Mouse (Mus musculus) activated CD4-positive, CD25-positive, alpha-beta regulatory T cell, adult 4 months (primary cell): Measurements from ENCODE around the gene Clcn3. TPM values are rescaled to one million over a fixed set of nuclear protein-coding genes. Genes with fewer than 3 reads are reported as not detected.
A peak's percentile ranks its signal among the peaks of the same experiment; 100 is the strongest.
"Not testable (repeated sequence)": the region's sequence is repeated elsewhere in the genome, so short reads cannot be mapped to it uniquely, and the experiment has no call there.

Experiments used
- ATAC-seq: one replicate; pipeline ENCODE4 v1.8.0; 2017
- polyA plus RNA-seq, 2 experiments: library from polyadenylated mRNA; unstranded; fragments of 100-300 nt; shearing (Covaris generic); gene quantifications; one replicate each; pipeline ENCODE4 v1.2.1; 2017

The Clcn3 gene
- 10 to 100 TPM; 19.1 to 22.9 TPM for polyA plus RNA-seq

GRCm38 (mm10) chr8:60982701-60983687 is at the start of gene Clcn3:
Gene Clcn3, minus strand, starts transcription at chr8:60983300.
- ATAC-seq, result peak; percentile 93

GRCm38 (mm10) chr8:60996468-60996867 is 13.4 kb upstream of the Clcn3 start:
- ATAC-seq, result no peak

GRCm38 (mm10) chr8:60993639-60993986 is 10.5 kb upstream of the Clcn3 start:
- peak; percentile 21 for ATAC-seq

- ATAC-seq, result peak; percentile 91
Observed at GRCm38 (mm10) chr8:60992910-60993638, 10.0 kb upstream of the Clcn3 start, which contains the start of gene Nek1. Gene Nek1, plus strand, starts transcription at chr8:60993195.

- peak; percentile 34 for ATAC-seq
Observed at GRCm38 (mm10) chr8:60992561-60992909, 9.4 kb upstream of the Clcn3 start.

GRCm38 (mm10) chr8:60984260-60985010 is 1.3 kb upstream of the Clcn3 start:
- not testable (repeated sequence) for ATAC-seq

GRCm38 (mm10) chr8:60983688-60984079 is 584 bp upstream of the Clcn3 start:
- peak; percentile 20 for ATAC-seq

GRCm38 (mm10) chr8:60981388-60981787 is 1.7 kb downstream of the Clcn3 start:
- no peak for ATAC-seq

- no peak for ATAC-seq
Observed at GRCm38 (mm10) chr8:60978496-60978895, 4.6 kb downstream of the Clcn3 start.

- no peak for ATAC-seq
Observed at GRCm38 (mm10) chr8:60976818-60977217, 6.3 kb downstream of the Clcn3 start.

- ATAC-seq, result no peak
Observed at GRCm38 (mm10) chr8:60974837-60975236, 8.3 kb downstream of the Clcn3 start.

- ATAC-seq, result no peak
Observed at GRCm38 (mm10) chr8:60973448-60973847, 9.7 kb downstream of the Clcn3 start.

GRCm38 (mm10) chr8:60971808-60972207 is 11.3 kb downstream of the Clcn3 start:
- no peak for ATAC-seq

- no peak for ATAC-seq
Observed at GRCm38 (mm10) chr8:60969091-60969490, 14.0 kb downstream of the Clcn3 start.

- no peak for ATAC-seq
Observed at GRCm38 (mm10) chr8:60965741-60966140, 17.4 kb downstream of the Clcn3 start.

- no peak for ATAC-seq
Observed at GRCm38 (mm10) chr8:60965306-60965705, 17.8 kb downstream of the Clcn3 start.

- ATAC-seq, result no peak
Observed at GRCm38 (mm10) chr8:60964518-60964917, 18.6 kb downstream of the Clcn3 start.

- no peak for ATAC-seq
Observed at GRCm38 (mm10) chr8:60963931-60964330, 19.2 kb downstream of the Clcn3 start.

GRCm38 (mm10) chr8:60962763-60963162 is 20.3 kb downstream of the Clcn3 start:
- no peak for ATAC-seq

- ATAC-seq, result no peak
Observed at GRCm38 (mm10) chr8:60956847-60957246, 26.3 kb downstream of the Clcn3 start.

GRCm38 (mm10) chr8:60954281-60955014 is 28.7 kb downstream of the Clcn3 start:
- peak; percentile 51 for ATAC-seq

- ATAC-seq, result no peak
Observed at GRCm38 (mm10) chr8:60952803-60953202, 30.3 kb downstream of the Clcn3 start.
